Mouse (Mus musculus) lung, embryonic 14.5 days (tissue): ENCODE results near the gene Slc24a3. TPM values are rescaled to one million over a fixed set of nuclear protein-coding genes. Genes with fewer than 3 reads are reported as not detected.

Source experiments
- ATAC-seq: fragments of 200-750 bp; cut with Nextera tagmentation; 2 replicates; pipeline ENCODE4 v1.8.0; 2017; ENCODE audit warnings: mild to moderate bottlenecking, moderate TSS enrichment, moderate library complexity; ENCODE audit not compliant: insufficient read depth
- DNase-seq: peaks from one replicate; pipeline ENCODE4 v3.0.0-alpha.2; 2015
- H3K27ac ChIP-seq: fragments of 300-500 bp; sonication (generic); 2 replicates; pipeline ENCODE4 v1.5.1; 2014; ENCODE audit warnings: low read depth, mild to moderate bottlenecking, moderate library complexity
- H3K27me3 ChIP-seq: fragments of 300-500 bp; sonication (generic); 2 replicates; pipeline ENCODE4 v1.6.1; 2014; ENCODE audit warnings: low read length, control low read depth; ENCODE audit not compliant: insufficient read depth
- H3K36me3 ChIP-seq: fragments of 300-500 bp; sonication (generic); 2 replicates; pipeline ENCODE4 v1.6.1; 2014; ENCODE audit warnings: control low read depth; ENCODE audit not compliant: insufficient read depth
- H3K4me1 ChIP-seq: fragments of 300-500 bp; sonication (generic); 2 replicates; pipeline ENCODE4 v1.6.1; 2014; ENCODE audit warnings: antibody characterized with exemption, control low read depth; ENCODE audit not compliant: insufficient read depth
- H3K4me2 ChIP-seq: fragments of 300-500 bp; sonication (generic); 2 replicates; pipeline ENCODE4 v1.6.1; 2014; ENCODE audit warnings: mild to moderate bottlenecking
- H3K4me3 ChIP-seq: fragments of 300-500 bp; sonication (generic); 2 replicates; pipeline ENCODE4 v1.5.1; 2014; ENCODE audit warnings: low read depth, low read length
- H3K9ac ChIP-seq: fragments of 300-500 bp; sonication (generic); 2 replicates; pipeline ENCODE4 v1.6.1; 2014
- H3K9me3 ChIP-seq: fragments of 300-500 bp; sonication (generic); 2 replicates; pipeline ENCODE4 v1.6.1; 2016; ENCODE audit warnings: low read depth, low read length, control low read depth
- CTCF ChIP-seq: IDR thresholded peaks from 2 replicates; pipeline ENCODE4 v1.5.1; 2016; ENCODE audit warnings: antibody characterized with exemption, low read depth
- WGBS: fragments of 180-500 bp; shearing (Covaris S2); extraction: QIAGEN DNeasy Blood & Tissue Kit; methylation state at CpG from one replicate; pipeline ENCODE4 v1.1.7; 2014; 5-methylcytosine and 5-hydroxymethylcytosine counted together
- polyA plus RNA-seq: library from polyadenylated mRNA; unstranded; fragments of >200 nt; fragmentation: Nextera tagmentation; extraction: Ambion mirVana; gene quantifications from 2 replicates; pipeline ENCODE4 v1.2.1, GENCODE M21; 2014

Slc24a3 gene
- polyA plus RNA-seq, 1 experiment from 2014 or later, result 4.3 TPM

- DNase-seq (no peak), ATAC-seq (no peak)
- no peaks in the 10 kb centered on the region for H3K4me1 ChIP-seq
- H3K9me3 ChIP-seq, result no peaks in the 10 kb centered on the region
- no peak for TF ChIP-seq CTCF
- 67% methylated on average over 1 of the region's 1 CpGs for WGBS
- no peaks in the 10 kb centered on the region for H3K36me3 ChIP-seq
- no peak overlapping the region for H3K4me2 ChIP-seq
- no peaks in the 10 kb centered on the region for H3K27me3 ChIP-seq
- no peak overlapping the region for H3K4me3 ChIP-seq
- H3K27ac ChIP-seq, result no peak overlapping the region
- no peak overlapping the region for H3K9ac ChIP-seq
Measured at GRCm38 (mm10) chr2:145344521-145344920, 177.0 kb downstream of the Slc24a3 start.

- no peak for ATAC-seq
- WGBS, result 65% methylated on average over 1 of the region's 1 CpGs
Measured at GRCm38 (mm10) chr2:145353801-145354200, 186.2 kb downstream of the Slc24a3 start.

GRCm38 (mm10) chr2:145358236-145358942 is 190.8 kb downstream of the Slc24a3 start:
- DNase-seq (no peak), ATAC-seq (no peak)
- 75% methylated on average over 6 of the region's 6 CpGs for WGBS
- Histone ChIP-seq H3K4me2 (no peak overlapping the region), H3K9ac (no peak overlapping the region), H3K27me3 (no peaks in the 10 kb centered on the region), H3K4me3 (no peak overlapping the region), H3K27ac (no peak overlapping the region), H3K36me3 (no peaks in the 10 kb centered on the region), H3K4me1 (no peaks in the 10 kb centered on the region), H3K9me3 (no peaks in the 10 kb centered on the region)
- no peak for TF ChIP-seq CTCF

More at GRCm38 (mm10) chr2:145353801-145354200, 186.2 kb downstream of the Slc24a3 start:
- no peak overlapping the region for H3K9ac ChIP-seq
- no peaks in the 10 kb centered on the region for H3K27me3 ChIP-seq
- DNase-seq, result no peak
- no peak for TF ChIP-seq CTCF
- no peak overlapping the region for H3K4me2 ChIP-seq
- H3K4me3 ChIP-seq, result no peak overlapping the region
- H3K27ac ChIP-seq, result no peak overlapping the region
- no peaks in the 10 kb centered on the region for H3K36me3 ChIP-seq
- no peaks in the 10 kb centered on the region for H3K4me1 ChIP-seq
- H3K9me3 ChIP-seq, result no peaks in the 10 kb centered on the region

- Histone ChIP-seq H3K4me3 (no peak overlapping the region), H3K9ac (no peak overlapping the region), H3K4me1 (no peaks in the 10 kb centered on the region), H3K27me3 (no peaks in the 10 kb centered on the region), H3K4me2 (no peak overlapping the region), H3K9me3 (no peaks in the 10 kb centered on the region), H3K36me3 (no peaks in the 10 kb centered on the region), H3K27ac (no peak overlapping the region)
- DNase-seq (no peak), ATAC-seq (no peak)
- TF ChIP-seq CTCF, result no peak
- 31% methylated on average over 2 of the region's 2 CpGs for WGBS
Measured at GRCm38 (mm10) chr2:145363604-145364003, 196.1 kb downstream of the Slc24a3 start.

GRCm38 (mm10) chr2:145368701-145369100 is 201.1 kb downstream of the Slc24a3 start:
- H3K4me1 ChIP-seq, result no peaks in the 10 kb centered on the region
- no peak overlapping the region for H3K27ac ChIP-seq
- H3K36me3 ChIP-seq, result no peaks in the 10 kb centered on the region
- H3K4me3 ChIP-seq, result no peak overlapping the region
- DNase-seq, result no peak
- no peak for ATAC-seq
- H3K9ac ChIP-seq, result no peak overlapping the region
- no peak overlapping the region for H3K4me2 ChIP-seq
- no peaks in the 10 kb centered on the region for H3K27me3 ChIP-seq
- WGBS, result 51% methylated on average over 2 of the region's 2 CpGs
- TF ChIP-seq CTCF, result no peak
- H3K9me3 ChIP-seq, result no peaks in the 10 kb centered on the region

GRCm38 (mm10) chr2:145370795-145371194 is 203.2 kb downstream of the Slc24a3 start:
- Histone ChIP-seq H3K9ac (no peak overlapping the region), H3K27ac (no peak overlapping the region), H3K9me3 (no peaks in the 10 kb centered on the region), H3K36me3 (no peaks in the 10 kb centered on the region), H3K4me2 (no peak overlapping the region), H3K4me1 (no peaks in the 10 kb centered on the region), H3K4me3 (no peak overlapping the region), H3K27me3 (no peaks in the 10 kb centered on the region)
- ATAC-seq (no peak), DNase-seq (no peak)
- WGBS, result 46% methylated on average over 4 of the region's 4 CpGs
- no peak for TF ChIP-seq CTCF

- H3K27ac ChIP-seq, result no peak overlapping the region
- DNase-seq (no peak), ATAC-seq (no peak)
- no peak overlapping the region for H3K4me2 ChIP-seq
- 81% methylated on average over 5 of the region's 5 CpGs for WGBS
- H3K4me1 ChIP-seq, result no peaks in the 10 kb centered on the region
- H3K9ac ChIP-seq, result no peak overlapping the region
- TF ChIP-seq CTCF, result no peak
- no peaks in the 10 kb centered on the region for H3K27me3 ChIP-seq
- no peaks in the 10 kb centered on the region for H3K9me3 ChIP-seq
- H3K36me3 ChIP-seq, result no peaks in the 10 kb centered on the region
- no peak overlapping the region for H3K4me3 ChIP-seq
Measured at GRCm38 (mm10) chr2:145373803-145374202, 206.2 kb downstream of the Slc24a3 start.
